Mouse (Mus musculus): Measurements from ENCODE around the gene Plin1. TPM values are rescaled to one million over a fixed set of nuclear protein-coding genes. Genes with fewer than 3 reads are reported as not detected.
A peak's percentile ranks its signal among the peaks of the same experiment; 100 is the strongest.

Plin1 gene
- polyA plus RNA-seq (2012; ENCODE audit: insufficient read depth, insufficient read length, low replicate concordance, missing spikeins), result not detected in 2 replicates

GRCm38 (mm10) chr7:79732622-79733021, at the start of gene Plin1:
TSS of gene Plin1 (minus strand) at chr7:79732903.
- H3K27ac ChIP-seq (ENCODE audit: insufficient read depth, low read depth, low read length), result no peak within 1 kb of the TSS
- TF ChIP-seq CTCF (IDR thresholded peaks at IDR 0.05; ENCODE audit: insufficient read depth, low read depth, low read length) (no peak), POLR2A (IDR thresholded peaks at IDR 0.05; ENCODE audit: insufficient read depth, low read depth, low read length) (no peak)
- H3K4me1 ChIP-seq (ENCODE audit: control insufficient read depth, insufficient read depth, low read length), result no peaks in the 10 kb centered on the region
- 89% methylated on average over 4 of the region's 4 CpGs for WGBS
- no peak within 1 kb of the TSS for H3K4me3 ChIP-seq (ENCODE audit: insufficient read depth, low read depth, low read length)

GRCm38 (mm10) chr7:79782516-79782855, 49.8 kb upstream of the Plin1 start:
- H3K4me3 ChIP-seq (ENCODE audit: insufficient read depth, low read depth, low read length), result no peak overlapping the region
- 90% methylated on average over 2 of the region's 2 CpGs for WGBS
- TF ChIP-seq CTCF (IDR thresholded peaks at IDR 0.05; ENCODE audit: insufficient read depth, low read depth, low read length), result no peak
- no peak for TF ChIP-seq POLR2A (IDR thresholded peaks at IDR 0.05; ENCODE audit: insufficient read depth, low read depth, low read length)
- peaks cover 3% of the 10 kb centered on the region for H3K4me1 ChIP-seq (ENCODE audit: control insufficient read depth, insufficient read depth, low read length)
- H3K27ac ChIP-seq (ENCODE audit: insufficient read depth, low read depth, low read length), result no peak overlapping the region

- WGBS, result 77% methylated on average over 11 of the region's 11 CpGs
- peaks cover 3% of the 10 kb centered on the region for H3K4me1 ChIP-seq (ENCODE audit: control insufficient read depth, insufficient read depth, low read length)
These were observed 49.3 kb upstream of the Plin1 start for GRCm38 (mm10) chr7:79781826-79782515.

GRCm38 (mm10) chr7:79780647-79781626, 48.2 kb upstream of the Plin1 start:
- peak overlapping the region; percentile 35 for H3K4me3 ChIP-seq (ENCODE audit: insufficient read depth, low read depth, low read length)
- peaks cover 3% of the 10 kb centered on the region for H3K4me1 ChIP-seq (ENCODE audit: control insufficient read depth, insufficient read depth, low read length)
- 31% methylated on average over 16 of the region's 16 CpGs for WGBS
- TF ChIP-seq CTCF (IDR thresholded peaks at IDR 0.05; ENCODE audit: insufficient read depth, low read depth, low read length) (peak; percentile 79), POLR2A (IDR thresholded peaks at IDR 0.05; ENCODE audit: insufficient read depth, low read depth, low read length) (no peak)
- H3K27ac ChIP-seq (ENCODE audit: insufficient read depth, low read depth, low read length), result no peak overlapping the region

More at GRCm38 (mm10) chr7:79781826-79782515, 49.3 kb upstream of the Plin1 start:
- no peak for TF ChIP-seq POLR2A (IDR thresholded peaks at IDR 0.05; ENCODE audit: insufficient read depth, low read depth, low read length)
- Histone ChIP-seq H3K4me3 (ENCODE audit: insufficient read depth, low read depth, low read length) (no peak overlapping the region), H3K27ac (ENCODE audit: insufficient read depth, low read depth, low read length) (no peak overlapping the region)

- Histone ChIP-seq H3K4me1 (ENCODE audit: control insufficient read depth, insufficient read depth, low read length) (peaks cover 5% of the 10 kb centered on the region), H3K27ac (ENCODE audit: insufficient read depth, low read depth, low read length) (no peak overlapping the region), H3K4me3 (ENCODE audit: insufficient read depth, low read depth, low read length) (no peak overlapping the region)
- 56% methylated on average over 15 of the region's 15 CpGs for WGBS
- TF ChIP-seq CTCF (IDR thresholded peaks at IDR 0.05; ENCODE audit: insufficient read depth, low read depth, low read length) (no peak), POLR2A (IDR thresholded peaks at IDR 0.05; ENCODE audit: insufficient read depth, low read depth, low read length) (no peak)
These were observed 39.1 kb upstream of the Plin1 start for GRCm38 (mm10) chr7:79771561-79772512.

- Histone ChIP-seq H3K4me3 (ENCODE audit: insufficient read depth, low read depth, low read length) (no peak overlapping the region), H3K4me1 (ENCODE audit: control insufficient read depth, insufficient read depth, low read length) (peaks cover 5% of the 10 kb centered on the region), H3K27ac (ENCODE audit: insufficient read depth, low read depth, low read length) (no peak overlapping the region)
- TF ChIP-seq CTCF (IDR thresholded peaks at IDR 0.05; ENCODE audit: insufficient read depth, low read depth, low read length), result no peak
- TF ChIP-seq POLR2A (IDR thresholded peaks at IDR 0.05; ENCODE audit: insufficient read depth, low read depth, low read length), result no peak
- WGBS, result 86% methylated on average over 3 of the region's 3 CpGs
These were observed 37.0 kb upstream of the Plin1 start for GRCm38 (mm10) chr7:79769664-79770063.

- WGBS, result 58% methylated on average over 1 of the region's 1 CpGs
- no peak overlapping the region for H3K4me3 ChIP-seq (ENCODE audit: insufficient read depth, low read depth, low read length)
- no peak overlapping the region for H3K27ac ChIP-seq (ENCODE audit: insufficient read depth, low read depth, low read length)
- no peak for TF ChIP-seq CTCF (IDR thresholded peaks at IDR 0.05; ENCODE audit: insufficient read depth, low read depth, low read length)
- no peak for TF ChIP-seq POLR2A (IDR thresholded peaks at IDR 0.05; ENCODE audit: insufficient read depth, low read depth, low read length)
- no peaks in the 10 kb centered on the region for H3K4me1 ChIP-seq (ENCODE audit: control insufficient read depth, insufficient read depth, low read length)
These were observed 33.3 kb upstream of the Plin1 start for GRCm38 (mm10) chr7:79765991-79766390.

GRCm38 (mm10) chr7:79762106-79762505, 29.4 kb upstream of the Plin1 start:
- no peaks in the 10 kb centered on the region for H3K4me1 ChIP-seq (ENCODE audit: control insufficient read depth, insufficient read depth, low read length)
- H3K27ac ChIP-seq (ENCODE audit: insufficient read depth, low read depth, low read length), result no peak overlapping the region
- no peak overlapping the region for H3K4me3 ChIP-seq (ENCODE audit: insufficient read depth, low read depth, low read length)
- TF ChIP-seq CTCF (IDR thresholded peaks at IDR 0.05; ENCODE audit: insufficient read depth, low read depth, low read length) (no peak), POLR2A (IDR thresholded peaks at IDR 0.05; ENCODE audit: insufficient read depth, low read depth, low read length) (no peak)
- WGBS, result 81% methylated on average over 8 of the region's 8 CpGs
